Mouse (Mus musculus) kidney, postnatal 14 days (tissue): ENCODE data around the gene Peak1.

ENCODE experiments used
- DNase-seq: peaks from one replicate; pipeline ENCODE4 v3.0.0; 2022; ENCODE audit warnings: mixed read lengths

Gene Peak1

DNA sequence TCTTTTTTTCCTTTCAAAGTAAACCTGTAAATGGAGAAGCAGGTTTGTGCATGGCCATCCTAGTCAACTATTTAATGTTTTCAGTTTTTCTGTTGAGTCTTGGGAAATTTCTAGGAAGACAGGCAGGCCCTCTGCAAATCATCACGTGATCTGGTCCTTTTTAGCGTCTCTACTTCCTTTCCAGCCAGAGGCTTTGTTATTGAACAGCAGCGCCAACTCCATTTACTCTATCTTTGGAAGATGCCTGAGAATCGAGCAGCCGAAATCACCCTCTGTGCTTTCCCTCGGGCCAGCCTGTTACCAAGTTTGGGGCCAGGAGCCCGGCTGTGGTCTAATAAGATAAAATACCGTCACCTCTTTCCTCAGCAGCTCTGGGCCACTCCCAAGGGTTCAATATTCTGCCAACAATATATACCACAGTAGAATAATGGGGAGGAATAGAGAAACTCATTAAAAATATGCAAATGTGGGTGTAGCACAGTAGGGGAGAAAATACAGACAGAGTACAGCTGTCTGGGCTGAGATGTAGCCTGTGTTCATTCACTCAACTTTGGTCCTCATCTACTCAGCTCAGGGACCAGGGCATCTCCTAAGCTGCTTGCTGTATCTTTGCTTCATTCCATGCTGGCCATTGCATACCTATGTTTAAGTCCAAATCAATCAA is 237.6 kb downstream of the Peak1 start:
- DNase-seq = no peak

DNA sequence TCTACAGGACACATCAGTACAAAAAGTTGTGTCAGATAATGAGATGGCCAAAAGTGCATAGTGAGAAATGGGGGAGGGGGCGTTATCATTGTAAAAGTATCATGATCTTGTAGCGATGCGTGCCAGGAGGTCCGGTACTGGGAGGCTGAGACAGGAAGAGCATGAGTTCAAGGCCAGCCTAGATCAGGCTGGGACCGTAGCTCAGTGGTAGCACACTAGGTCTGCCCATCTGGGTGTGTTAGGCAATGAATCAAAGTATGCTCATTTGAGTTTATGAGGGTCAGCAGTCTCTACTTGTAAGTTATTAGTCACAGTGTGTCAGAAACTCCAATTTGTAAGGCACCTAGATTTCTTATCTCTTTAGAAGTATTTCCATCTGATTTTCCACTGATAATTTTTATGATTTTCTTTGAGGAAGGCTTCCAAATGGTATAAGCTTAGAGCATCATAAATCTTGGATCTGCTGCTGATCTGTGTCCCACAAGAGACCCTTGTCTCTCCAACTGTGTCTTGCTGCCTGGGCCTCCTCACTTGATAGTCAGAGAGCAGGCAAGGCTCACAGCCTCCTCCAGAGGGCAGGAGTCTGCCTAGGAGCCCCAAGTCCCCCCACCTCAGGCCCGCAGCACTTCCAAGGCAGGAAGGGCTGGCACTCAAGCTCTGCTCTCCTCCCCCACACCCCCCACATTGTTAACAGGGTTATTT is 238.3 kb downstream of the Peak1 start:
- peak; percentile 34 for DNase-seq

GRCm38 (mm10) chr9:56177354-56177753 is 240.5 kb downstream of the Peak1 start:
- DNase-seq = no peak

DNA sequence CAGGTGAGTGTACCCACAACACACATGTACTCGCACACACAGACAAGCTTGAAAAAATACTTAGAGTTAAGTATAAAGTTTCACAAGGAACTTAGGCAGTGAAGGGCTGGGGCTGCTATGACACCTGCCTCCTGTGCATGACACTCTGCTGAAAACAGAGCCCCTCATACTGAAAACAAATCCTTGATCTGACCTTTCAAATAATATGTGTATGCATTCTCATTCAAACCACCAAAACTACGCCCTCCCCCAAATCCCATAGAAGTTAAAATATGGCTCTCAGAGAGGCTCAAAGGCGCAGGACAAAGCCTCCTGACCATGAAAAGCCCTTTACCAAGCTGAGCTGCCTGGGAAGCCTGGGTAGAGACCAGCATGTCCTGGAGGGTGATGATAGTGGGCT is 242.6 kb downstream of the Peak1 start:
- no peak for DNase-seq

DNA sequence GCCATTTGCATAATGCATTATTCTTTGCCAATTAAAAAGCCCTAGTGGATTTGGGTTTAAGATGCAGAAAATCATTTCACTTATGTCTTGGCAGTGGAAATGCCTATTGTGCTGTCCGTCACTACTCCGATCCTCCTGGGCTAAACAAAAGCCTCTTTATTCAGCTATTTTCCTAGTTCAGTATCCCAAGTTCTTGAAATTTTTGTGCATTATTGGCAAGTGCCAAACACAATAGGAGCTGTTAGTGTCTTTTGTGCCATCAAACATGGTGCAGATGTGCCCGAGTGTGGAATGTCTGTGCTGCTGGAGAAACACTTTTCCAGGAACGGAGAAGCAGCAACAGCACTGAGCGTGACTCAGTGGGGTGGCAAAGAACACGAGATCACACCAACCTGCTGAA is 250.2 kb downstream of the Peak1 start:
- DNase-seq = no peak

DNA sequence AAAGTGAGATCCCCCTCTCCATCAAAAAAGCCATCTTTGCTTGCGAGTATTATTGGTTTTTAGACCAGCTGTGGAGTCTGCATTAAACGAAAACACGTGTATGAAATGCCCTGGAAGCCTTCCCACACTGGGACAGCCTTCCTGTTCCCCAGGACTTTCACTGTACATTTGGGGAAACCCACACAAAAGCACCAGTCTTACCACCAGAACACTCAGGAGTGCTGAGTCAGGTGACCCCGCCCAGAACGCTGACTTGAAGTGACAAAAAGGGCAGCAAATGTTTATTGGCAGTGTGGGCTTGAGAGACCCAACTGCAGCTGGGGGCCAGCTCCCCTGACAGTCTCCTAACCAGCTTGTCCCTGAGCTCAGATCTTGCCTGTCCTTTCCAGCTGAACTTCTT is 251.7 kb downstream of the Peak1 start:
- DNase-seq = no peak

DNA sequence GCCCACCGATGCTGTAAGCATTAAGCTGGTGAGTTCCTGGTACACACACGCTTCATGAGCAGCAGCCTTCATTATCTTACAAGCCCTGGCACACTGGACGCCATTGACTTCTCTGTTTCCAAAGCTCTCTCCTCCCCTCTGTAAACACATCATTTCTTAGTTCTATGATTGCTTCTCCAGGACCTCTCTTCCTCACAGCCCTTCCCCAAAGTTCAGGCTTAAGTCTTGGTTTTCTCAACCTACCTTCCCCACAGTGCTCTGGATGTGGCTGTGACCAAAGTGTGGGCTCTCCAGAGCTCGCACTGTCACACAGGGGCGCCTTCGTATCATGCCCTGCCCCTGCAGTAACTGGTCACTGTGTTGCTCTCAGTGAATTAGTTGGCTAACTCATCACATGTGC is 252.5 kb downstream of the Peak1 start, which contains the start of gene Tspan3:
Tspan3 (minus strand) TSS at position 101 of the 400 bp plus-strand sequence.
- DNase-seq = no peak

- DNase-seq = peak; percentile 94
These were observed 257.3 kb downstream of the Peak1 start for GRCm38 (mm10) chr9:56160341-56161141.

GRCm38 (mm10) chr9:56159456-56159855 is 258.4 kb downstream of the Peak1 start:
- DNase-seq = no peak

- DNase-seq = no peak
These were observed 259.8 kb downstream of the Peak1 start for GRCm38 (mm10) chr9:56158077-56158476.

DNA sequence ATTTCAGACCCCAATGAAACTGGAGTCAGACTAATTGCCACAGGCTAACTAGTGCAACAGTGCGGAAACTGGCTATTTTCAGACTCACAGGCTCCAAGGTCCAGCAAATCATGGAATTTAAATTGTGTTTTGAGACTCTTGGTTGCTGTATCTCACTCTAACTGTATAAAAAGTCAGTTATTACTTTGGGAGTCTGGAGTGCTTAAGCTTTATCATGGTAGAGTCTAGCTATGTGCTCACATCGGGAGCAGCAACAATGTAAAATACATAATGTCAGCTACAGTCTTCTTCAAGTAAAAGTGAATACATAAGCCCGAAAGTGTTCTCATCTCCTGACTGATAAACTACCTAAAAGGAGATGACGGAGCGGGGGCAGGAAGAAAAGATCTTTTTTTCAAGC is 263.3 kb downstream of the Peak1 start:
- DNase-seq = no peak

GRCm38 (mm10) chr9:56152482-56153007 is 265.3 kb downstream of the Peak1 start:
- DNase-seq = no peak

GRCm38 (mm10) chr9:56151745-56152481 is 266.0 kb downstream of the Peak1 start:
- peak; percentile 70 for DNase-seq
